Mouse (Mus musculus) T-cell, adult 2 months (primary cell): Measurements from ENCODE around the gene Asb1.
A peak's percentile ranks its signal among the peaks of the same experiment; 100 is the strongest.

Source experiments
- DNase-seq: peaks from one replicate; pipeline ENCODE4 v3.0.0; 2022; ENCODE audit warnings: low spot score

Asb1 gene

GRCm38 (mm10) chr1:91545226-91545625 lies 4.9 kb downstream of the Asb1 start:
- DNase-seq, result no peak

GRCm38 (mm10) chr1:91547567-91547966 lies 7.2 kb downstream of the Asb1 start:
- DNase-seq, result no peak

- no peak for DNase-seq
Measured at GRCm38 (mm10) chr1:91549073-91549472, 8.7 kb downstream of the Asb1 start.

GRCm38 (mm10) chr1:91557099-91557498 lies 16.8 kb downstream of the Asb1 start:
- no peak for DNase-seq

GRCm38 (mm10) chr1:91561226-91561625 lies 20.9 kb downstream of the Asb1 start:
- no peak for DNase-seq

GRCm38 (mm10) chr1:91562977-91563590 lies 22.7 kb downstream of the Asb1 start:
- DNase-seq, result no peak

GRCm38 (mm10) chr1:91564004-91564403 lies 23.7 kb downstream of the Asb1 start:
- DNase-seq, result no peak

GRCm38 (mm10) chr1:91564598-91564997 lies 24.3 kb downstream of the Asb1 start:
- DNase-seq, result no peak

GRCm38 (mm10) chr1:91567269-91567668 lies 26.9 kb downstream of the Asb1 start:
- DNase-seq, result peak; percentile 34

- no peak for DNase-seq
Measured at GRCm38 (mm10) chr1:91572458-91572857, 32.1 kb downstream of the Asb1 start.

GRCm38 (mm10) chr1:91574208-91574607 lies 33.9 kb downstream of the Asb1 start:
- DNase-seq, result peak; percentile 18

- no peak for DNase-seq
Measured at GRCm38 (mm10) chr1:91577883-91578517, 37.7 kb downstream of the Asb1 start.

GRCm38 (mm10) chr1:91580503-91580902 lies 40.2 kb downstream of the Asb1 start:
- DNase-seq, result no peak

- no peak for DNase-seq
Measured at GRCm38 (mm10) chr1:91581206-91581605, 40.9 kb downstream of the Asb1 start.

GRCm38 (mm10) chr1:91584969-91585835 lies 44.9 kb downstream of the Asb1 start:
- no peak for DNase-seq

- DNase-seq, result no peak
Measured at GRCm38 (mm10) chr1:91589738-91590137, 49.4 kb downstream of the Asb1 start.

GRCm38 (mm10) chr1:91595521-91596020 lies 55.2 kb downstream of the Asb1 start:
- DNase-seq, result no peak

- DNase-seq, result no peak
Measured at GRCm38 (mm10) chr1:91597611-91598010, 57.3 kb downstream of the Asb1 start.

GRCm38 (mm10) chr1:91600671-91601361 lies 60.5 kb downstream of the Asb1 start:
- peak; percentile 52 for DNase-seq

- DNase-seq, result no peak
Measured at GRCm38 (mm10) chr1:91601362-91602096, 61.2 kb downstream of the Asb1 start.

- DNase-seq, result no peak
Measured at GRCm38 (mm10) chr1:91605632-91606031, 65.3 kb downstream of the Asb1 start.
